9 mouse cellular contexts compared by ENCODE assay signal in genomic region chr11:18115693-18116450, GRCm38 (mm10).
DNase-seq lines count a peak whose midpoint lies in the region; ATAC-seq lines count a peak whose summit lies in the region.
"Had no signal": no experiment of that assay in that cellular context is flagged by ENCODE, and none has a peak within 500 bp of the region (broad histone marks: within the 10 kb centered on the region; RNA-seq: fewer than 3 reads in every experiment).

No protein-coding gene starts in this region.

- no peaks in the 10 kb centered on the region for H3K27me3 ChIP-seq in intestine, embryonic 15.5 days (replicated peaks)
- H3K27me3 ChIP-seq: neural tube, embryonic 12.5 days had no signal

- H3K4me3 ChIP-seq in intestine, embryonic 15.5 days (replicated peaks) = no peak overlapping the region
- H3K4me3 ChIP-seq: neural tube, embryonic 12.5 days had no signal

- no peaks in the 10 kb centered on the region for H3K36me3 ChIP-seq in intestine, embryonic 15.5 days
- H3K36me3 ChIP-seq: neural tube, embryonic 12.5 days had no signal

- no peak overlapping the region for H3K4me2 ChIP-seq in intestine, embryonic 15.5 days (replicated peaks)
- H3K4me2 ChIP-seq: neural tube, embryonic 12.5 days had no signal

- 47% methylated on average over 9 of the region's 9 CpGs for WGBS in intestine, embryonic 15.5 days

- H3K9me3 ChIP-seq in intestine, embryonic 15.5 days = no peaks in the 10 kb centered on the region
- H3K9me3 ChIP-seq: neural tube, embryonic 12.5 days had no signal

- H3K9ac ChIP-seq in intestine, embryonic 15.5 days = no peak overlapping the region
- H3K9ac ChIP-seq: neural tube, embryonic 12.5 days had no signal

- no peaks in the 10 kb centered on the region for H3K4me1 ChIP-seq in intestine, embryonic 15.5 days (replicated peaks)
- H3K4me1 ChIP-seq: neural tube, embryonic 12.5 days had no signal

- DNase-seq in adrenal gland, postnatal 10 days = peak; percentile 36
- no peak for DNase-seq in adrenal gland, adult 2 months
- DNase-seq in urinary bladder, postnatal 14 days (ENCODE audit: low spot score) = peak; percentile 18
- no peak for DNase-seq in urinary bladder, postnatal 10 days (ENCODE audit: low spot score)
- peak; percentile 77 for DNase-seq in lung, postnatal 10 days
- no peak for DNase-seq in thymus, postnatal 25 days
- DNase-seq in T-cell, adult 2 months (ENCODE audit: low spot score) = no peak

- peak; percentile 84 for ATAC-seq in intestine, embryonic 15.5 days

- H3K27ac ChIP-seq in intestine, embryonic 15.5 days = no peak overlapping the region; the same call in 1 of the 2 replicates
- H3K27ac ChIP-seq: neural tube, embryonic 12.5 days had no signal

Comparison
In these comparisons a context has a peak if more than half of its experiments do, and no peak if none do; other contexts are left out.
1. DNase-seq: peak in adrenal gland, postnatal 10 days (single experiment), urinary bladder, postnatal 14 days (single experiment) and lung, postnatal 10 days (single experiment); none in adrenal gland, adult 2 months (single experiment), urinary bladder, postnatal 10 days (single experiment), thymus, postnatal 25 days (single experiment) and T-cell, adult 2 months (single experiment).